Mouse (Mus musculus) stomach, postnatal 0 days (tissue): Measurements from ENCODE around the gene 4931414P19Rik. TPM values are rescaled to one million over a fixed set of nuclear protein-coding genes. Genes with fewer than 3 reads are reported as not detected.

Source experiments
- ATAC-seq: fragments of 200-750 bp; cut with Nextera tagmentation; 2 replicates; pipeline ENCODE4 v1.8.0; 2017; ENCODE audit not compliant: low FRiP score, low TSS enrichment
- DNase-seq: peaks from one replicate; pipeline ENCODE4 v3.0.0-alpha.2; 2016; ENCODE audit warnings: low spot score
- H3K27ac ChIP-seq: fragments of 300-500 bp; sonication (generic); replicated peaks from 2 replicates; pipeline ENCODE4 v1.5.1; 2014; ENCODE audit warnings: mild to moderate bottlenecking, control low read depth
- H3K27me3 ChIP-seq: fragments of 300-500 bp; sonication (generic); 2 replicates; pipeline ENCODE4 v1.6.1; 2014; ENCODE audit warnings: low read length; ENCODE audit not compliant: control insufficient read depth, insufficient read depth
- H3K36me3 ChIP-seq: fragments of 300-500 bp; sonication (generic); 2 replicates; pipeline ENCODE4 v1.6.1; 2014; ENCODE audit warnings: low read length, mixed read lengths; ENCODE audit not compliant: control insufficient read depth, insufficient read depth
- H3K4me1 ChIP-seq: fragments of 300-500 bp; sonication (generic); replicated peaks from 2 replicates; pipeline ENCODE4 v1.6.1; 2014; ENCODE audit warnings: antibody characterized with exemption; ENCODE audit not compliant: control insufficient read depth, insufficient read depth
- H3K4me2 ChIP-seq: fragments of 300-500 bp; sonication (generic); replicated peaks from 2 replicates; pipeline ENCODE4 v1.6.1; 2014; ENCODE audit warnings: low read depth, mild to moderate bottlenecking, control low read depth, moderate library complexity
- H3K4me3 ChIP-seq: fragments of 300-500 bp; sonication (generic); 2 replicates; pipeline ENCODE4 v1.5.1; 2014; ENCODE audit warnings: low read depth, low read length, control low read depth
- H3K9ac ChIP-seq: fragments of 300-500 bp; sonication (generic); 2 replicates; pipeline ENCODE4 v1.6.1; 2014; ENCODE audit warnings: mild to moderate bottlenecking, low read length, control low read depth, mixed read lengths
- H3K9me3 ChIP-seq: fragments of 300-500 bp; sonication (generic); 2 replicates; pipeline ENCODE4 v1.6.1; 2016; ENCODE audit warnings: low read length; ENCODE audit not compliant: control insufficient read depth
- CTCF ChIP-seq: IDR thresholded peaks from 2 replicates; pipeline ENCODE4 v1.5.1; 2016; ENCODE audit warnings: antibody characterized with exemption, low read depth, mild to moderate bottlenecking, moderate library complexity
- EP300 ChIP-seq: optimal IDR thresholded peaks from 2 replicates; pipeline ENCODE3; 2016; ENCODE audit warnings: antibody characterized with exemption
- WGBS: fragments of 180-500 bp; shearing (Covaris S2); extraction: QIAGEN DNeasy Blood & Tissue Kit; methylation state at CpG from one replicate; pipeline ENCODE4 v1.1.7; 2014; 5-methylcytosine and 5-hydroxymethylcytosine counted together
- polyA plus RNA-seq: library from polyadenylated mRNA; unstranded; fragments of >200 nt; fragmentation: Nextera tagmentation; extraction: Ambion mirVana; gene quantifications from 2 replicates; pipeline ENCODE4 v1.2.1, GENCODE M21; 2015

The 4931414P19Rik gene
- polyA plus RNA-seq, 1 experiment from 2014 or later, result 2.4 TPM

- peak within 1 kb of the TSS; percentile 72 for H3K4me3 ChIP-seq
- peak within 1 kb of the TSS; percentile 66 for H3K9ac ChIP-seq
- peaks cover 33% of the 10 kb centered on the region for H3K36me3 ChIP-seq
- WGBS, result under 1% methylated on average over 46 of the region's 52 CpGs
- peak within 1 kb of the TSS; percentile 58; the same call in 1 of the 2 replicates for H3K27ac ChIP-seq
- H3K9me3 ChIP-seq, result no peaks in the 10 kb centered on the region
- H3K4me1 ChIP-seq, result no peaks in the 10 kb centered on the region
- peak; percentile 93 for ATAC-seq
- H3K4me2 ChIP-seq, result peak within 1 kb of the TSS; percentile 97
- peak; percentile 93 for DNase-seq
- H3K27me3 ChIP-seq, result no peaks in the 10 kb centered on the region
- TF ChIP-seq EP300, result no peak
- TF ChIP-seq CTCF, result peak; percentile 89
Measured at GRCm38 (mm10) chr14:54641305-54641969, 35.6 kb upstream of the 4931414P19Rik start, which contains the start of gene Cdh24. Gene Cdh24, minus strand, starts transcription at chr14:54641364.

- no peaks in the 10 kb centered on the region for H3K9me3 ChIP-seq
- H3K4me1 ChIP-seq, result no peaks in the 10 kb centered on the region
- H3K27ac ChIP-seq, result peak within 1 kb of the TSS; percentile 58; the same call in 1 of the 2 replicates
- no peaks in the 10 kb centered on the region for H3K27me3 ChIP-seq
- TF ChIP-seq CTCF, result no peak
- no peak for TF ChIP-seq EP300
- ATAC-seq, result no peak; the same call in 1 of the 2 replicates
- H3K4me2 ChIP-seq, result peak within 1 kb of the TSS; percentile 97
- H3K4me3 ChIP-seq, result peak within 1 kb of the TSS; percentile 72
- H3K9ac ChIP-seq, result peak within 1 kb of the TSS; percentile 66
- DNase-seq, result no peak
- H3K36me3 ChIP-seq, result peaks cover 28% of the 10 kb centered on the region
- 0% methylated on average over 11 of the region's 28 CpGs for WGBS
Measured at GRCm38 (mm10) chr14:54640946-54641304, 35.1 kb upstream of the 4931414P19Rik start, which contains the start of gene Gm17606. Gene Gm17606, plus strand, starts transcription at chr14:54640952.

GRCm38 (mm10) chr14:54640121-54640520 lies 34.3 kb upstream of the 4931414P19Rik start:
- Histone ChIP-seq H3K27ac (no peak overlapping the region), H3K4me3 (no peak overlapping the region), H3K9ac (no peak overlapping the region; the same call in 1 of the 2 replicates), H3K36me3 (peaks cover 21% of the 10 kb centered on the region), H3K9me3 (no peaks in the 10 kb centered on the region), H3K4me2 (no peak overlapping the region), H3K4me1 (no peaks in the 10 kb centered on the region), H3K27me3 (no peaks in the 10 kb centered on the region)
- no peak for DNase-seq
- no peak for ATAC-seq
- no peak for TF ChIP-seq CTCF
- no peak for TF ChIP-seq EP300
- WGBS, result 39% methylated on average over 4 of the region's 4 CpGs

GRCm38 (mm10) chr14:54638210-54638609 lies 32.4 kb upstream of the 4931414P19Rik start:
- peaks cover 6% of the 10 kb centered on the region; the same call in 1 of the 2 replicates for H3K36me3 ChIP-seq
- WGBS, result 71% methylated on average over 5 of the region's 5 CpGs
- H3K27ac ChIP-seq, result no peak overlapping the region
- H3K4me1 ChIP-seq, result no peaks in the 10 kb centered on the region
- ATAC-seq (no peak), DNase-seq (no peak)
- no peaks in the 10 kb centered on the region for H3K27me3 ChIP-seq
- peak; percentile 45 for TF ChIP-seq CTCF
- no peak for TF ChIP-seq EP300
- no peaks in the 10 kb centered on the region for H3K9me3 ChIP-seq
- H3K9ac ChIP-seq, result no peak overlapping the region
- no peak overlapping the region for H3K4me3 ChIP-seq
- H3K4me2 ChIP-seq, result no peak overlapping the region

GRCm38 (mm10) chr14:54636954-54637353 lies 31.2 kb upstream of the 4931414P19Rik start:
- no peak for ATAC-seq
- 52% methylated on average over 8 of the region's 8 CpGs for WGBS
- peaks cover 8% of the 10 kb centered on the region; the same call in 1 of the 2 replicates for H3K36me3 ChIP-seq

GRCm38 (mm10) chr14:54634182-54634581 lies 28.4 kb upstream of the 4931414P19Rik start:
- 89% methylated on average over 4 of the region's 4 CpGs for WGBS

More at GRCm38 (mm10) chr14:54636954-54637353, 31.2 kb upstream of the 4931414P19Rik start:
- TF ChIP-seq EP300 (no peak), CTCF (peak; percentile 90)
- Histone ChIP-seq H3K4me1 (no peaks in the 10 kb centered on the region), H3K4me2 (no peak overlapping the region), H3K9me3 (no peaks in the 10 kb centered on the region), H3K27me3 (no peaks in the 10 kb centered on the region), H3K9ac (no peak overlapping the region), H3K4me3 (no peak overlapping the region), H3K27ac (no peak overlapping the region)
- peak; percentile 57 for DNase-seq

More at GRCm38 (mm10) chr14:54634182-54634581, 28.4 kb upstream of the 4931414P19Rik start:
- H3K27me3 ChIP-seq, result no peaks in the 10 kb centered on the region
- DNase-seq (no peak), ATAC-seq (no peak)
- H3K36me3 ChIP-seq, result peaks cover 8% of the 10 kb centered on the region; the same call in 1 of the 2 replicates
- H3K4me2 ChIP-seq, result no peak overlapping the region
- no peaks in the 10 kb centered on the region for H3K9me3 ChIP-seq
- H3K9ac ChIP-seq, result no peak overlapping the region
- no peak overlapping the region for H3K4me3 ChIP-seq
- no peaks in the 10 kb centered on the region for H3K4me1 ChIP-seq
- no peak overlapping the region for H3K27ac ChIP-seq
- TF ChIP-seq EP300, result no peak
- TF ChIP-seq CTCF, result peak; percentile 36
